21 mouse cellular contexts compared by ENCODE assay signal in genomic region chr17:8478554-8478953, GRCm38 (mm10). TPM values are rescaled to one million over a fixed set of nuclear protein-coding genes. Genes with fewer than 3 reads are reported as not detected.
"Had no signal": no experiment of that assay in that cellular context is flagged by ENCODE, and none has a peak within 500 bp of the region (broad histone marks: within the 10 kb centered on the region; RNA-seq: fewer than 3 reads in every experiment).

No protein-coding gene starts in this region.

- DNase-seq: liver, postnatal 0 days; lung, adult 2 months; lung, postnatal 14 days; lung, postnatal 36 days; thymus, adult 18-20 months; thymus, postnatal 14 days; thymus, postnatal 36 days had no signal

- H3K36me3 ChIP-seq: lung, embryonic 15.5 days; midbrain, embryonic 13.5 days; midbrain, embryonic 15.5 days; neural tube, embryonic 12.5 days; stomach, embryonic 15.5 days had no signal

- ATAC-seq: liver, postnatal 0 days; lung, postnatal 0 days; midbrain, embryonic 13.5 days; midbrain, embryonic 15.5 days had no signal

- H3K9ac ChIP-seq: liver, postnatal 0 days; lung, embryonic 15.5 days; midbrain, embryonic 13.5 days; midbrain, embryonic 15.5 days; neural tube, embryonic 12.5 days; stomach, embryonic 15.5 days had no signal

- H3K27me3 ChIP-seq: lung, embryonic 15.5 days; midbrain, embryonic 13.5 days; midbrain, embryonic 15.5 days; neural tube, embryonic 12.5 days; stomach, embryonic 15.5 days had no signal

- H3K27ac ChIP-seq: lung, embryonic 15.5 days; macrophage; midbrain, embryonic 13.5 days; midbrain, embryonic 15.5 days; neural tube, embryonic 12.5 days; stomach, embryonic 15.5 days; stomach, postnatal 0 days had no signal

- H3K4me3 ChIP-seq: lung, embryonic 15.5 days; megakaryocyte, embryonic 14.5 days; midbrain, embryonic 13.5 days; midbrain, embryonic 15.5 days; neural tube, embryonic 12.5 days; stomach, embryonic 15.5 days had no signal

- H3K4me1 ChIP-seq: lung, embryonic 15.5 days; megakaryocyte, embryonic 14.5 days; midbrain, embryonic 13.5 days; midbrain, embryonic 15.5 days; stomach, embryonic 15.5 days had no signal

- H3K9me3 ChIP-seq: lung, embryonic 15.5 days; midbrain, embryonic 13.5 days; midbrain, embryonic 15.5 days; neural tube, embryonic 12.5 days; stomach, embryonic 15.5 days had no signal

- H3K4me2 ChIP-seq: lung, embryonic 15.5 days; midbrain, embryonic 11.5 days; midbrain, embryonic 13.5 days; midbrain, embryonic 15.5 days; neural tube, embryonic 12.5 days; stomach, embryonic 15.5 days had no signal

RNA-seq across cellular contexts. Expression of gene T, which starts 44.3 kb away (rescaled TPM):
- total RNA-seq: megakaryocyte progenitor cell, adult 5-6 weeks; monocyte, adult 5-6 weeks; neutrophil, adult 5-6 weeks had no signal
- polyA plus RNA-seq: liver, postnatal 0 days; lung, postnatal 0 days; macrophage; spleen, adult 2 months; stomach, postnatal 0 days had no signal

RNA-seq across cellular contexts. Expression of gene Pde10a, which starts 46.6 kb away (rescaled TPM):
- total RNA-seq: monocyte, adult 5-6 weeks; neutrophil, adult 5-6 weeks had no signal
